Mouse (Mus musculus) CD4-positive helper T cell, adult 2 months (primary cell): ENCODE results near the gene Fbxo39.

Source experiments
- DNase-seq: peaks from one replicate; pipeline ENCODE4 v3.0.0-alpha.2; 2012; ENCODE audit warnings: low read depth, missing footprints, low spot score

Gene Fbxo39

GRCm38 (mm10) chr11:72314151-72314895 is at the start of gene Fbxo39:
Gene Fbxo39, plus strand, starts transcription at chr11:72314444.
- DNase-seq = no peak

GRCm38 (mm10) chr11:72265483-72265882 is 48.8 kb upstream of the Fbxo39 start:
- DNase-seq = no peak

- peak; percentile 30 for DNase-seq
Measured at GRCm38 (mm10) chr11:72266207-72266959, 47.9 kb upstream of the Fbxo39 start.

GRCm38 (mm10) chr11:72266960-72267560 is 47.2 kb upstream of the Fbxo39 start, which contains the start of gene Slc13a5:
Gene Slc13a5, minus strand, starts transcription at chr11:72267222.
- no peak for DNase-seq

GRCm38 (mm10) chr11:72271761-72272160 is 42.5 kb upstream of the Fbxo39 start:
- no peak for DNase-seq

GRCm38 (mm10) chr11:72273341-72273740 is 40.9 kb upstream of the Fbxo39 start:
- no peak for DNase-seq

GRCm38 (mm10) chr11:72281143-72281851 is 32.9 kb upstream of the Fbxo39 start:
- DNase-seq = no peak

GRCm38 (mm10) chr11:72281852-72282400 is 32.3 kb upstream of the Fbxo39 start:
- DNase-seq = no peak

GRCm38 (mm10) chr11:72283486-72284224 is 30.6 kb upstream of the Fbxo39 start:
- DNase-seq = no peak

GRCm38 (mm10) chr11:72284532-72285182 is 29.6 kb upstream of the Fbxo39 start:
- DNase-seq = no peak

- DNase-seq = no peak
Measured at GRCm38 (mm10) chr11:72285971-72286480, 28.2 kb upstream of the Fbxo39 start.

- no peak for DNase-seq
Measured at GRCm38 (mm10) chr11:72286651-72287050, 27.6 kb upstream of the Fbxo39 start.

GRCm38 (mm10) chr11:72287126-72287525 is 27.1 kb upstream of the Fbxo39 start:
- DNase-seq = no peak

- no peak for DNase-seq
Measured at GRCm38 (mm10) chr11:72287543-72287942, 26.7 kb upstream of the Fbxo39 start.

GRCm38 (mm10) chr11:72293116-72293515 is 21.1 kb upstream of the Fbxo39 start:
- DNase-seq = no peak

GRCm38 (mm10) chr11:72301334-72301733 is 12.9 kb upstream of the Fbxo39 start, which contains the start of gene Xaf1:
Gene Xaf1, plus strand, starts transcription at chr11:72301629.
- DNase-seq = peak; percentile 77

GRCm38 (mm10) chr11:72302230-72302629 is 12.0 kb upstream of the Fbxo39 start:
- DNase-seq = peak; percentile 13

- DNase-seq = no peak
Measured at GRCm38 (mm10) chr11:72307461-72307860, 6.8 kb upstream of the Fbxo39 start.

- DNase-seq = no peak
Measured at GRCm38 (mm10) chr11:72308982-72309381, 5.3 kb upstream of the Fbxo39 start.

- DNase-seq = no peak
Measured at GRCm38 (mm10) chr11:72310491-72310890, 3.8 kb upstream of the Fbxo39 start.
